Mouse (Mus musculus) urinary bladder, postnatal 10 days (tissue): ENCODE results near the gene Smim24.

Experiments
- DNase-seq: peaks from one replicate; pipeline ENCODE4 v3.0.0; 2022; ENCODE audit warnings: low spot score

The Smim24 gene

GRCm38 (mm10) chr10:81392270-81392669 lies 581 bp upstream of the Smim24 start:
- no peak for DNase-seq

- no peak for DNase-seq
These were observed 709 bp downstream of the Smim24 start for GRCm38 (mm10) chr10:81393456-81394063.

DNA sequence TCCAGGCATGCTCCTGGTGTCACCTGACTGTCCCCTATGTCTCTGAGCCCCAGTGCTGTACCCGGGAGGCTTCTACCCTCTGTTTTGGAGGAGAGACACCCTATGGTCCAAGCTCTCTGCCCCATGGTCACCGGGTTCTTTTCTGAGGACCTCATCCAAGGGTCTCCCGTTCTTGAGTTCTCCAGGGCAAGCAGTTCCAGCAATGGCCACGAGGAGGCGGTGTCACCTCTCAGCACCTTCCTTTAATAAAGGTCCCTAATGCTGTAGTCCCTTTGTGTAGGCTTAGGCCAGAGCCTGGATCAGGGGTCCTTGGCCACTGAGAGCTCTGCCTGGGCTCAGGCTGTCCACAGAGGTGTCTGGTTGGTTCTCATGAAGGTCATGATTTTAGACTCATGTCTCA lies 2.3 kb downstream of the Smim24 start:
- DNase-seq = no peak

DNA sequence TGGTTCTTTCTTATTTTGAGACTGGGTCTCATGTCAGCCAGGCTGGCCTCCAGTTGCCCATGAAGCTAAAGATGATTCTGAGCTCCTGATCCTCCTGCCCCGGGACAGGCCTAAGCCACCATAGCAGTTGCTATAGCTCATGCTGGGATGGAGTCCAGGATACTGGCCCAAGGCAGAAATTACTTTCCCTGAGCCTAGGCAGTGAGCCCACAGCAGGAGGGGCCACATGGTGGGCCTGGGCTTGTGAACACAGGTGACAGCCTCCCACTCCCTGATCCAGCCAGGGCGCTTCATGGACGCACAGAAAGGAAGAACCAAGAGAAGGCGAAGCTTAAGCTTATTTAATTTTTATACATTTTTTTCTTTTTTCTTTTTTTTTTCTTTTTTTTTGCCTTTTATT lies 3.0 kb downstream of the Smim24 start:
- DNase-seq = no peak

DNA sequence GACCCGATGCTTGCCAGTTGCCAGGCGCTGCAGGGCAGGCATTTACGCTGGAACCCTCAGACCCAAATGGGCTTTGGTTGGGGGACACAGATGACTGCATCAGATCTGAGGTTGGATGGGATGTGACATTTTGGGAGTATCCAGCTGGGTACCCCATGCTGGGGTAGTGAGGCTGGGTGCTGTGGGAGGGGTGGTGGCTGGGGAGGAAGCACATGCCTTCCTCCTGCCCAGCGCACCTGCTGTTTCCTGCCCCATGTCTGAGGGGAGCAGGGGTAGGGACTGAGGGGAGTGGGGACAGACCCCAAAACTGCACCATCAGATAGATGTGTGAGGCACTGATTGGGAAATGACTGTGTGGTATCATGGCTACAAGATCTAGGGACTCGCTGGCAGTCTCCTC lies 3.9 kb downstream of the Smim24 start:
- DNase-seq = no peak

GRCm38 (mm10) chr10:81399296-81399695 lies 6.4 kb downstream of the Smim24 start:
- DNase-seq = no peak

DNA sequence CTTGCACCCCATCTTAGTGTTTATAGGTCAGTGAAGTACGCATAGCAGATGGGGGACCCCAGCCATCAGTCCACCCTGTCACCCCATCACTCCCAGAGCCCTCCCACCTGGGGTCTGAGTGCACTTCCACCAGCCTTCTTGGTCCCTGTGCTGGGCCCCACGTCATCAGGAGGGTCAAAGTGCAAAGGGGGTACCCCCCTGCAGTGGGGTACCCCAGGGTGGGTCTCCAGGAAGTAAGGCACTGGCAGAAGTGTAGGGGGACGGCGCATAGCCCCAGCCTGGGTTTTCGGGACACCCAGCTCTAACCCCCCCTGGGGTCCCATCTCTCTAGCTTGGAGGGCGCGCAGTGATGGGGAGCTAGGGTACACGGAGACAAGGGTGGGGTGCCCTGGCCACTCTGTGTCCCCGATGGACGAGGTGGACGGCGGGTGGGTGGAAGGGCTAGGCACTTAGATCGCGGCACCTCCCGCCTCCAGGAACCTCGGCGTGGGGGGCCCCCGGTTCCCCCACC lies 7.0 kb downstream of the Smim24 start:
- no peak for DNase-seq

GRCm38 (mm10) chr10:81400371-81401204 lies 7.7 kb downstream of the Smim24 start:
- no peak for DNase-seq

DNA sequence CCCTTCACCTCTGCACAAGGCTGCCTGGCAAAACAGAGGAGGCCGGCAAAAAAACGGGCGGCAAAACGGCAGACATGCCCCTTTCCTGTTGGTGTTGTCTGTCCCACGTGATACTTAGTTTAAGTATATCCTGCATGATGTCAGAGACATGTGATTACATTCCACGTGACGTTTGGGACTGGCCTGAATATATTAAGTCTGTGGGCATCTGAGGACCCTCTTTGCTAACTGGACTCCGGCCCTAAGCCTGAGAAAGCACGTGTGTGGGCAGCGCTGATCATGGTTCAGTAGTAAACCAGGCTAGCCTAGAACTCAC lies 8.3 kb downstream of the Smim24 start:
- no peak for DNase-seq

- no peak for DNase-seq
These were observed 8.8 kb downstream of the Smim24 start for GRCm38 (mm10) chr10:81401521-81402226.

GRCm38 (mm10) chr10:81402227-81402765 lies 9.4 kb downstream of the Smim24 start:
- DNase-seq = no peak

- DNase-seq = no peak
These were observed 10.7 kb downstream of the Smim24 start for GRCm38 (mm10) chr10:81403511-81403910.

DNA sequence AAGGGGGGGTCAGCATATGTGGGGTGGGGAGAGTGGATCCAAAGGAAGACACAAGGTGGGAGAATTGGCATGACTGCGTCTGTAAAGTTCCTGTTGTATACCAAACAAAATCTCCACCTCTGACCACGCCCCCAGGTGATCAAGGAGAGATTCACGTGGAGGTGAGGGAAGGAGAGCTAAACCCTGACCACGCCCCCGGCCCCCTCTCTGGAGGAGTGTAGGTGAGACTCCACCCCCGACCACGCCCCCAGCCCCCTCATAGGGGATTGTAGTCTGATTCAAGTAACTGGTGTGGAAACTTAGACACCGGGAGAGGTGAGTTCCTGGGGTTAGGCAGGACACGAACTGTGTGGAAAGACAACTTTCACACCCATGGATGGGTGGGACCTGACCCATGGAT lies 11.2 kb downstream of the Smim24 start:
- DNase-seq = no peak

GRCm38 (mm10) chr10:81404720-81405119 lies 11.9 kb downstream of the Smim24 start:
- DNase-seq = no peak

GRCm38 (mm10) chr10:81405588-81406201 lies 12.8 kb downstream of the Smim24 start:
- no peak for DNase-seq

- no peak for DNase-seq
These were observed 13.9 kb downstream of the Smim24 start for GRCm38 (mm10) chr10:81406504-81407440.

DNA sequence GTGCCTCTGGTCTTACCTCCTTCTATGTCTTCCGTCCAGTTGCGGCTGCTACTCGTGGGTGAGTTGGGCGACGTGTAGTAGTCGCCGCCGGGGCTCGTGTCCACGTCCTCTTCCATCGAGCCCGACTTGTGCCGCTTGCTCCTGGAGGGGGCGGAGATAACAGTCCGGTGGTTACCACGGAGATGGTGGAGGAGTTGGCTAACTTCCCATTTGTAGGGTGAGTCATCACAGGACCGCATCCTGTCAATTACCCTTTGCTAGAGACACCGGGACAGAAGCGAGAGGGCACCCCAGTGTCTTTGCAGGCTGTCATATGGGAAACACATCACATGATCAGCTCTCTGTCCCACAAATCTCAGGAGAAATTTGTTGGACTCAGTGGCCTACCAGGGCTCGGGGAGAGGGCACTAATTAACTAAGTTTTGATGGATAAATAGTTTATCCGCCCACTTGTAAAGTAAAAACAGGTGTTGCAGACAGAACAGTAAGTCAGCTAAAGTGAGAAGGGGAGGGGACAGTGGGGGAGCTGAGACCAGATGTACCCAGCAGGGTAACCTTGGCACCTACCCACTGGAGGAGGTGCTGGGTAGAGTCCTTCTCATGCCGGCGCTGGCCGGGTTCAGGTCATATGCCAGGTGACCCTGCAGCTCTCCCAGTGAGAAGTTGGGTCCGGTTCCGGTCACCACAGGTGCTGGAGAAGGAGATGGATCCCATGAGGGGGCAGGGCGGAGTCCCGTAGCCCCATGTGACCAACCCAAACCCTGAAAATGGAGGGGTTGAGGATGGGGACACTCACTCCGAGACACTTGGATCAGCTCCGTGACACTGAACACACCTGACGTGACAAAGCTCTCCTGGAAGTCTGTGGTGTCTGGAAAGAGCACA lies 14.9 kb downstream of the Smim24 start:
- no peak for DNase-seq

DNA sequence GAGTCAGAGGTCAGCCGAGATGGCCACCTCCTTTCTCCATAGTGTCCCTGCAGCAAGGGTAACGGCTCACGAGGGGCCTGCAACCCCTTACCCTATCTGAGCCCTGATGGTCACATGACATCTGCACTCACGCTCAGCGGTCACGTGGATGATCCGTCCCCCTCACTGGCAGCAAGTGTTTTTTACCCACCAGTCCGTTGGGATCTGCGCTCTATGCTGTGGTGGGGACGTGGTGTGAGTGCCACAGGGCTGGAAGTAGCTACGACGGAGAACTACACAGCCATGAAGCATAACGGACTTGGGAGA lies 15.5 kb downstream of the Smim24 start:
- no peak for DNase-seq

- no peak for DNase-seq
These were observed 16.0 kb downstream of the Smim24 start for GRCm38 (mm10) chr10:81408871-81409291.

GRCm38 (mm10) chr10:81409330-81409729 lies 16.5 kb downstream of the Smim24 start:
- DNase-seq = no peak
